Mouse (Mus musculus): Measurements from ENCODE around the gene Rwdd2b. TPM values are rescaled to one million over a fixed set of nuclear protein-coding genes. Genes with fewer than 3 reads are reported as not detected.

Rwdd2b gene
- total and polyA plus RNA-seq, 3 experiments: 11.3 to 17.2 TPM; not detected in 1

DNA sequence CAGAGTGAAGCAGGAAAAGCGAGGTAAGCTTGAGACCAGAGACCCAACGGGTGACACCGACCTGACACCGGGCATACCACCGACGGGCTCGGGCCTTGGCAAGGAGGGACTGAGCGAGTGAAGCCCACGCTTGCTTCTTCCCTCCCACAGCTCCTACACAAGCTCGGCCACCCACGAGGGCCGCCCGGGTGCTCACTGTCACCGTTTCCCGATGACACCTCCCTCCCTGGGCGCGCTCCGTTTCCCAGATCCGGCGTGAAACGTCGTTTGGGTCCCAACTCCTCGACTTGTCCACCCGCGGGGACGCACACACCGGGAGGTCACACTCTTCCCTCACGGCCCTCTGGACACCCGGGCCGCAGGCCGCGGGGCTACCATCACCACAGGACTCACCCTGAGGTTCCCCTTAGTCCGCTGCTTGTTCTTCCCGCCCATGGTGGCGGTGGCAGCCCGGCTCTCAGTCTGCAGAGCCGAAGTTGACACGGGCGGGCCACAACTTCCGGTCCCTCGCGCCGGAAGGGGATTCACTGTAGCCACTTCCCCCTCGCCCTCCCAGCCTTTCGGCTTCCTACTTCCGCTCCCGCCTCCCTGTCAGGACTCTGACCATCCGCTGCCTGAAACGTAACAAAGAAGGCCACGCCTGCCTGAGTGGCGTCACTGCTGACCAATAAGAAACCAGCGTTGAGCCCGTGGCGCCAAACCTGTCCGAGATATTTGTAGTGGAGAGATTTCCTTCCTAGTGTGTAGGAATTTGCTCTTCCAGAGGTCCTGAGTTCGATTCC lies 8.1 kb downstream of the Rwdd2b start, which contains the start of gene Ltn1 (continued):
- TF ChIP-seq ZC3H11A (IDR thresholded peaks at IDR 0.05; ENCODE audit: low read depth, low read length) (no peak), JUND (IDR thresholded peaks at IDR 0.05; ENCODE audit: low read depth, low read length) (no peak), MYC (IDR thresholded peaks at IDR 0.05; ENCODE audit: low read depth, low read length) (no peak), TCF12 (IDR thresholded peaks at IDR 0.05; ENCODE audit: low read depth, low read length) (peak; percentile 48; the same call in 1 of the 2 replicates), BHLHE40 (IDR thresholded peaks at IDR 0.05; ENCODE audit: borderline replicate concordance, low read depth, low read length) (no peak), KAT2A (conservative IDR thresholded peaks at IDR 0.05; ENCODE audit: low read depth, low read length) (no peak; the same call in 1 of the 2 replicates), TBP (IDR thresholded peaks at IDR 0.05; ENCODE audit: low read depth, low read length) (peak; percentile 81), MXI1 (IDR thresholded peaks at IDR 0.05; ENCODE audit: low read depth, low read length) (peak; percentile 93), ELF1 (IDR thresholded peaks at IDR 0.05; ENCODE audit: low read depth, low read length) (peak; percentile 98), ZMIZ1 (IDR thresholded peaks at IDR 0.05; ENCODE audit: low read depth, low read length) (no peak), RAD21 (IDR thresholded peaks at IDR 0.05; ENCODE audit: low read depth, low read length) (no peak), MEF2A (IDR thresholded peaks at IDR 0.05; ENCODE audit: extremely low read depth, insufficient replicate concordance, low read depth, low read length, poor library complexity, severe bottlenecking) (no peak), USF1 (IDR thresholded peaks at IDR 0.05; ENCODE audit: low read depth, low read length) (0 out of 2 replicates have a peak, but pooled peaks have one; percentile 6), GABPA (IDR thresholded peaks at IDR 0.05; ENCODE audit: low read depth, low read length) (no peak), MAZ (IDR thresholded peaks at IDR 0.05; ENCODE audit: low read depth, low read length) (0 out of 2 replicates have a peak, but pooled peaks have one; percentile 45), SMC3 (IDR thresholded peaks at IDR 0.05; ENCODE audit: low read depth, low read length) (no peak), CTCF (IDR thresholded peaks at IDR 0.05 in 2 of 3, conservative IDR thresholded peaks at IDR 0.05 in 1 of 3; ENCODE audit: control insufficient read depth in 1 of 3, insufficient read depth in 1 of 3, low read depth in 2 of 3, low read length in 3 of 3, poor library complexity in 1 of 3, severe bottlenecking in 1 of 3) (no peak), GATA1 (IDR thresholded peaks at IDR 0.05; ENCODE audit: low read depth, low read length) (no peak), TAL1 (IDR thresholded peaks at IDR 0.05; ENCODE audit: low read length) (no peak)

DNA sequence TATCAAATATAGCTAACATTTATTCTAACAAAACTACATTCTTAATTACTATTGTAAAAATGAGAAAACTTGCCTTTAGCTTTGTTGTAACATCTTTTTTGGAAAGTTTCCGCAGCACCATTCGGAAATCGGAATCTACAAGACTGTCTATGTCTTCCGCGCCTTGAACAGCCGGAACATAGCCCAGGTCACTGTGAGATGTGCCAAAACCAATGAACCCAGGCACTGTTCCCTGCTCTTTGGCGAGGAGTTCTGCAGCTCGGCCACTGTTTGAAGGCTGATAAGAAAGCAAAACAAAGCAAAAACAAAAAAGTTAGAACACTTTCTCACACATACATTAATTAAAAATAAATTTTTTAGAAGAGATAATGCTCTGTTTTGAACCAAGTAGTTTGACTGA lies 12.9 kb downstream of the Rwdd2b start:
- Histone ChIP-seq H3K4me1 (ENCODE audit: control insufficient read depth in 1 of 2, insufficient read depth in 2 of 2, low read length in 2 of 2) (peaks cover 0 to 8% of the 10 kb centered on the region in 2 experiments; a peak in 1 of 4 replicates), H3K27ac (ENCODE audit: control insufficient read depth, low read depth, low read length) (no peak overlapping the region), H3K9me3 (replicated peaks; ENCODE audit: insufficient read depth, low read length) (no peaks in the 10 kb centered on the region), H3K9ac (ENCODE audit: control insufficient read depth, low read depth, low read length, poor library complexity, severe bottlenecking) (no peak overlapping the region), H3K27me3 (ENCODE audit: control insufficient read depth in 1 of 2, insufficient read depth in 2 of 2, low read length in 2 of 2) (no peaks in the 10 kb centered on the region), H3K36me3 (ENCODE audit: control insufficient read depth in 1 of 2, insufficient read depth in 2 of 2, low read length in 2 of 2) (peaks cover 16 to 18% of the 10 kb centered on the region in 2 experiments), H3K79me2 (ENCODE audit: control insufficient read depth, insufficient read depth, low read length, poor library complexity) (peaks cover 34% of the 10 kb centered on the region), H3K4me3 (ENCODE audit: control insufficient read depth in 1 of 2, insufficient read depth in 1 of 2, low read depth in 2 of 2, low read length in 2 of 2) (no peak overlapping the region)
- DNase-seq (ENCODE audit: low read depth, low spot score): no peak
- no peak for TF ChIP-seq KAT2A (conservative IDR thresholded peaks at IDR 0.05; ENCODE audit: low read depth, low read length)
- TF ChIP-seq BHLHE40 (IDR thresholded peaks at IDR 0.05; ENCODE audit: borderline replicate concordance, low read depth, low read length): no peak
- TF ChIP-seq CHD2 (IDR thresholded peaks at IDR 0.05; ENCODE audit: low read length): no peak
- no peak for TF ChIP-seq RAD21 (IDR thresholded peaks at IDR 0.05; ENCODE audit: low read depth, low read length)
